Mouse (Mus musculus) gastrocnemius, postnatal 36 days (tissue): Measurements from ENCODE around the gene Acadvl. TPM values are rescaled to one million over a fixed set of nuclear protein-coding genes. Genes with fewer than 3 reads are reported as not detected.
A peak's percentile ranks its signal among the peaks of the same experiment; 100 is the strongest.

Experiments
- DNase-seq, 2 experiments: peaks; one replicate each; pipeline ENCODE4 v3.0.0; 2022
- intact Hi-C: fragments of 180-260 bp; cut with DNase I; formaldehyde crosslinking; loops from one replicate; pipeline ENCODE4 v1.15.1; 2025
- total RNA-seq, 2 experiments: library from RNA; stranded (reverse); gene quantifications; 2 replicates each; pipeline ENCODE4 v1.2.3; 2021

Gene Acadvl
- total RNA-seq, 2 experiments from 2014 or later = 320 to 384 TPM

GRCm38 (mm10) chr11:70010548-70010947 is 4.7 kb downstream of the Acadvl start:
- intact Hi-C loops = no loop called here
- no peak for DNase-seq

DNA sequence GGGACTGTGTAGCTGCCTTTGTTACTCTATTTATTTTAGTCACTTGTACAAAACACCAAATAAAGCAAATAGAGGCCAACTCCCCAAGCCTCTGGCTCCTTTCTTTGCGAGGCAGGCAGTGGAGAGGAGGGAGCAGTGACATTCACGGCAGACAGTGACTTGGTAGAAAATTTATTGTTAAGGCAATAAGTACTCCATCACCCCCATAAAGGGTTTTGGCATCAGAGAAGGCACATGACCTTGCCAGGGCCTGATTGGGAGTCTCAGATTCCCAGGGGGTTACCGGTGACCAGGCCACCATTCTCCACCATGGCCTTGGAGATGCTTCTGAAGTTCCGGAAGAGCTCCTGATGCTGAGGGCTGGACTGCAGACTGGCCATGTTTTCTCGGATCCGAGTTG is 5.2 kb downstream of the Acadvl start:
- no peak for DNase-seq
- intact Hi-C loops = no loop called here

GRCm38 (mm10) chr11:70005521-70005920 is 9.7 kb downstream of the Acadvl start:
- peak in 1 of 2 experiments; percentile 3 for DNase-seq
- intact Hi-C loops = loop anchor here (5.0 kb wide), 1 partner anchor 73 kb away; no protein-coding TSS in a partner anchor

GRCm38 (mm10) chr11:70002471-70002870 is 12.7 kb downstream of the Acadvl start:
- intact Hi-C loops = no loop called here
- DNase-seq = no peak

- intact Hi-C loops = no loop called here
Observed at GRCm38 (mm10) chr11:70001865-70002264, 13.3 kb downstream of the Acadvl start.

DNA sequence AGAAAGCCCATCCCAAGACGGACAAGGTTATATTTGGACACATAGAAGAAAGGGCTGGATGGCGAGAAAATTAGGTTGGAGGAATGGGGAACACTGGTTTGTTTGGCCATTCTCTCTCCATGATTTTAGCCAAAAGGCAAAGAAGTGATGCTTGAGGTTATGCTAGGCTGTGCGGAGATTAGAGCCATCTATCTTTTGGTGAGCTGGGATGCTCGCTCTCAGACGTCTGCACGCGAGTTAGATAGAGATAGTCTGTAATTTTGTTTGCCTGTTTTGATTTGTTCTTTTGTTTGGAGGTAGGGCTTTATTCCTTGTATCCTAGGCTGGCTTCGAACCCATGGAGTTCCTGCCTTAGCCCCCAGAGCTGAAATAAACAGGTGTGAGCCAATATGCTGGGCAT is 14.1 kb downstream of the Acadvl start:
- no peak for DNase-seq
- intact Hi-C loops = no loop called here

More at GRCm38 (mm10) chr11:70001865-70002264, 13.3 kb downstream of the Acadvl start:
- peak in 1 of 2 experiments; percentile 4 for DNase-seq

- DNase-seq = peak; percentile 80 to 88
- intact Hi-C loops = no loop called here
Observed at GRCm38 (mm10) chr11:70000396-70000898, 14.8 kb downstream of the Acadvl start, which contains the start of gene Dvl2. Dvl2 (plus strand) TSS chr11:70000595.

GRCm38 (mm10) chr11:69999666-70000065 is 15.5 kb downstream of the Acadvl start:
- DNase-seq = peak in 1 of 2 experiments; percentile 2
- intact Hi-C loops = loop anchor here (10.0 kb wide), 2 partner anchors 585 to 655 kb away; partner anchors contain the start of genes Eno3, Kdm6b and Pfn1

DNA sequence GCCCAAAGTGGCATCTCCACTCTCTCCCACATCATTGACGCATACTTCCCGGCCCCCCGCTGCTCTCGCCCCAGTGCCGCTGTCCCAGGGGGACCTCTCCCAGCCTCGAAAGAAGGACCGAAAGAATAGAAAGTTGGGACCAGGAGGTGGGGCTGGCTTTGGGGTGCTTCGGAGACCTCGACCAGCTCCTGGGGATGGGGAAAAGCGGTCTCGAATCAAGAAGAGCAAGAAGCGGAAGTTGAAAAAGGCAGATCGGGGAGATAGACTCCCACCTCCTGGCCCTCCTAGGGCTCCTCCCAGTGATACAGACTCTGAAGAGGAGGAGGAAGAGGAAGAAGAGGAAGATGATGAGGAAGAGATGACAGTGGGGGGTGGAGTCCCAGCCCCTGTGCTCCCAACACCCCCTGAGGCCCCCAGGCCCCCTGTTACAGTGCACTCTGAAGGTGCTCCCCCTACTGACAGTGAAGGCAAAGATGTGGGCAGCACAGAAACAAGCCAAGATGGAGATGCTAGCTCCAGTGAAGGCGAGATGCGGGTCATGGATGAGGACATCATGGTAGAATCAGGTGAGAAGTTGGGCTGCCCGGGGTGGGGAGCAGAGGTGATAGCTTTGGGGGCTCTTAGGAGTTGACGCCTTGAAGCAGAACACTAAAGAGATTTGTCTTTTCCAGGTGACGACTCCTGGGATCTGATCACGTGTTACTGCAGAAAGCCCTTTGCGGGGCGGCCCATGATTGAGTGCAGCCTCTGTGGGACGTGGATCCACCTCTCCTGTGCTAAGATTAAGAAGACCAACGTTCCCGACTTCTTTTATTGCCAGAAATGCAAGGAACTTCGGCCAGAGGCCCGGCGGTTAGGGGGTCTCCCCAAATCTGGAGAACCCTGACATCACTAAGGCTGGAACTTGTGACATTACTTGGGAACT is 16.4 kb downstream of the Acadvl start:
- intact Hi-C loops = loop anchor here (10.0 kb wide), 2 partner anchors 584 to 656 kb away; partner anchors contain the start of genes Eno3, Kdm6b and Pfn1
- DNase-seq = no peak

DNA sequence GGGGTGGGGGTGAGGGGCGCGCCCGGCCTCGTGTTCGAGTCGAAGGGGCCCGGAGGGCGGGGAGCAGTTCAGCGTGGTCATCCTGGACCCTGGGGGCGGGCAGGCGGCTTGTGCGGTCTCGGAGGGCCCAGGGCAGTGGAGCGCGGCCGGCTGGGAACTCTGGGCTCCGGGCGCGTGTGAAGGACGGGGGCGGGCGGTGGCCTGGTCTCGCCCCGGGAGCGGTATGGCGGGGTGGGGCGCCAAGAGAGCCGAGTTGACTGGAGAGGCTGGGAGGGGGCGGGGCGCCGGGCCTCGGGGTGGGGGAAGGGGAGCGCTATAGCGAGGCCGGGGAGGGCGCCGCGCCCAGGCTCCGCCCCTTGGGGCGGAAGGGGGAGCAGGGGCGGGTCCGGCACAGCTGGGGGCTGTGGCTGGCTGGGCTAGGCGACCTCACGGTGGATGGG is 18.1 kb downstream of the Acadvl start:
- DNase-seq = peak; percentile 85 to 89
- intact Hi-C loops = loop anchor here (10.0 kb wide), 2 partner anchors 582 to 658 kb away; partner anchors contain the start of genes Eno3, Kdm6b and Pfn1

- DNase-seq = peak; percentile 48 to 64
- intact Hi-C loops = loop anchor here (10.0 kb wide), 2 partner anchors 582 to 658 kb away; partner anchors contain the start of genes Eno3, Kdm6b and Pfn1
Observed at GRCm38 (mm10) chr11:69996161-69997061, 18.8 kb downstream of the Acadvl start.

GRCm38 (mm10) chr11:69995391-69995960 is 19.7 kb downstream of the Acadvl start, which contains the start of gene Phf23:
Phf23 (plus strand) TSS chr11:69995777.
- DNase-seq = peak; percentile 93 to 97
- intact Hi-C loops = loop anchor here (10.0 kb wide), 2 partner anchors 581 to 659 kb away; partner anchors contain the start of genes Eno3, Kdm6b and Pfn1

GRCm38 (mm10) chr11:69994401-69995090 is 20.7 kb downstream of the Acadvl start:
- DNase-seq = no peak
- intact Hi-C loops = loop anchor here (10.0 kb wide), 2 partner anchors 580 to 660 kb away; partner anchors contain the start of genes Eno3, Kdm6b and Pfn1

DNA sequence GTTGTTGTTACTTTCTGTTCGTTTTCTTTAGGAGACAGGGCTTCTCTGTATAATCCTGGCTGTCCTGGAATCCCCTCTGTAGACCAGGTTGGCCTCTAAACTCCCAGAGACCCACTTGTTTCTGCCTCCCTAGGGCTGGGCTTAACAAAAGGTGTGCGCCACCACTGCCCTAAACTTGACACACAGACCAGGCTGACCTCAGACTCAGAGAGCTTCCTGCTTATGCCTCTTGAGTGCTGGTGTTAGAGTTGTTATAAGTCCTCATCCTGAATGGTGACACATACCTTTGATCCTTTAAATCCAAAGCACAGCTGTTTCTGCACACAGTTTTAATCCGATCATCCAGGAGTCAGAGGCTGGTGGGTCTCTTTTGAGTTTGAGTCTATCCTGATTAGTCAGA is 22.3 kb downstream of the Acadvl start:
- no peak for DNase-seq
- intact Hi-C loops = loop anchor here (10.0 kb wide), 2 partner anchors 578 to 662 kb away; partner anchors contain the start of genes Eno3, Kdm6b and Pfn1

- intact Hi-C loops = loop anchor here (10.0 kb wide), 2 partner anchors 578 to 662 kb away; partner anchors contain the start of genes Eno3, Kdm6b and Pfn1
- DNase-seq = peak in 1 of 2 experiments; percentile 3
Observed at GRCm38 (mm10) chr11:69992396-69992795, 22.8 kb downstream of the Acadvl start.

DNA sequence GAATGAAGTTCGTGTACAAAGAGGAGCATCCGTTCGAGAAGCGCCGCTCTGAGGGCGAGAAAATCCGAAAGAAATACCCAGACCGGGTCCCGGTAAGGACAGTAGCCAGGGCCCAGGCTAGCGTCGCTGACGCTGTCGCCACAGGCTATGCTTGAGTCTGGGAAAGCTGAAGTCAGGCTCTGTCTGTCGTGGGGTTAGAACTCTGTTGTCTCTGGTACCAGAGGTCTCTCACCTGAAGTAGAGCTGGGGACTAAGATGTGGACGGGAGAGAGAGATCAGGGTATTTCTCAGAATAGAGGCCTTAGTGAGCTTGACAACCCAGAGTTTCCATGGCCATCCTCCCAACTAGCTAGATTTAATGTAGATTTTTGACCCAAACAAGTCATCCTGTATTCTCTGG is 23.5 kb downstream of the Acadvl start:
- no peak for DNase-seq
- intact Hi-C loops = loop anchor here (10.0 kb wide), 2 partner anchors 577 to 663 kb away; partner anchors contain the start of genes Eno3, Kdm6b and Pfn1

DNA sequence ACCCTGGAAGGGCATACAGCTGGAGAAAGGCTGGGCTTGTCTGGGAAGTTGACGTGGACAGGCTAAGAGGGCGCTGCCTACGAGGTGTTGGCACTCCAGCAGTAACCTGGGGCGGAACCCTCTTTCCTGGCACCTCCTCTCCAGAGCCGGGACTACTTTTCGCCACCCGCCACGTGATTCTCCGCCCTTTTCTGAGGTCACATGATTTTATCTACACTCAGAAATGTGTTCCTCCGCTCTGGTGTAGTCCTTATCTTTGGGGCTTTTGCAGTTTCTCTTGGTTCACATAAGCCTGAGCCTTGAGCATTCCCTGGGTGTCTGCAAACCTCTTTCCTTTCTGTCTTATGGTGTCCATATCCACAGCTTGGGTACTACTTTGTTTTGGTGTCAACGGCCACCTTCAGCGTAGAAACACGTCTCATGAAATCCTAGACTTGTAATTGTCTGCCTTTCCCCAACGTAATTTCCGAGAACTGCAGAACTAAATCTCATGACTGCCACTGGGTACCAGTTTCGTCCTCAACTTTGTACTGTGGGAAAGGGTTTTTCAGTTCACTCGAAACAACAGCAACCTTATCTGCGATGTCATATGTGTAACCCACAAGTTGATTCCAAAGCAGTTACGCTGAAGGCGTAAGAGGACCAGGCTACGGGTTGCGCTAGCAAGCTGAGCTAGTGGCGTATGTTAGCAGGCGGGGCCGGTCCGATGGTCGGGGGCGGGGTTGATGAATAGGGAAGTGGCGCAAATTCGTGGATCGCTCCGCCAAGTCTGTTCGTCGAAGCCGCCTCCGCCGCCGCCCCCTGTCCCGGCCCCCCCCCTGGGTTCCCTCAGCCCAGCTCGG is 24.1 kb downstream of the Acadvl start, which contains the start of gene Gabarap:
TSS of gene Gabarap (plus strand) at position 294 of the 842 bp plus-strand sequence.
- intact Hi-C loops = loop anchor here (10.0 kb wide), 2 partner anchors 576 to 664 kb away; partner anchors contain the start of genes Eno3, Kdm6b and Pfn1
- DNase-seq = peak; percentile 92 to 94
